Mouse (Mus musculus): Measurements from ENCODE around the gene Cdk5rap3. TPM values are rescaled to one million over a fixed set of nuclear protein-coding genes. Genes with fewer than 3 reads are reported as not detected.

Gene Cdk5rap3
- 10 to 100 TPM; 41.2 to 60.8 TPM for total RNA-seq (2023)

DNA sequence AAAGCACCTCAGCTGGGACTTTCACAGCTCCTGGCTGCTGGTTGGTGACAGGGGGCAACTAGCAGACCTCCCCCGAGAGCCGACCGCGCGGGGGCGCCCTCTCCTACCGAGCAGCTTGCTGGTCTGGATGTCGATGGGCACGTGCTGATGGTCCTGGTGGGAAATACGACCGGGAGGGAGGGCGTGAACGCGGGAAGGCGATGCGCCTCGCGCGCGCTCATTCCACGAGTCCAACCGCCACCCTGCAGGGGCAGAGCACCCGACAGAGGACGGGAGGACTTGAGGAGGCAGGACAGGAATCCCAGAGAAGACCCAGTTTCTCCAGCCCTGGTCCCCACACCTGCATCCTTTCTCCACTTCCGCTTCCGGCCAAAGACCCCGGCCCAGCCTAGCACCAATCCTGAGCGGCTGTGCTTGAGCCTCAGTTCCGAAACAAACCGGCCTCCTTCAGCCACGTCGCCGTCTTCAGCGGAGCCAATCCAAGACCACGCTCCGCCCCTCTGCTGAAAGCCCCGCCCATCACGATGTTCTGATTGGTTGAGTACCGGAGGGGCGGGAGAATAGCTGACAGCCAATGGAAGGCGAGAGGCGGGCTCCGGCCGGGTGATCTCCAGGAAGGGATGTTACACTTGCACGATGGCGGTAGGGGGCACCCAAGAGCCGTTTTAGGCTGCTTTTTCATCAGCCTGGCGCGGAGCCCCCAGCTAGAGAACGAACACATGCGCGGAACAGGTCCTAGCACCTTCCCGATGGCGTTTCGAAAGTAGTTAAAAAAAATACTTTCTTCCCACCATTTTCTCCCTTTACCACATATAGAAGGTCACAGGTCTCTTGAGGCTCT lies at the start of gene Cdk5rap3:
Gene Cdk5rap3, minus strand, starts transcription at position 453 of the 841 bp plus-strand sequence.

DNA sequence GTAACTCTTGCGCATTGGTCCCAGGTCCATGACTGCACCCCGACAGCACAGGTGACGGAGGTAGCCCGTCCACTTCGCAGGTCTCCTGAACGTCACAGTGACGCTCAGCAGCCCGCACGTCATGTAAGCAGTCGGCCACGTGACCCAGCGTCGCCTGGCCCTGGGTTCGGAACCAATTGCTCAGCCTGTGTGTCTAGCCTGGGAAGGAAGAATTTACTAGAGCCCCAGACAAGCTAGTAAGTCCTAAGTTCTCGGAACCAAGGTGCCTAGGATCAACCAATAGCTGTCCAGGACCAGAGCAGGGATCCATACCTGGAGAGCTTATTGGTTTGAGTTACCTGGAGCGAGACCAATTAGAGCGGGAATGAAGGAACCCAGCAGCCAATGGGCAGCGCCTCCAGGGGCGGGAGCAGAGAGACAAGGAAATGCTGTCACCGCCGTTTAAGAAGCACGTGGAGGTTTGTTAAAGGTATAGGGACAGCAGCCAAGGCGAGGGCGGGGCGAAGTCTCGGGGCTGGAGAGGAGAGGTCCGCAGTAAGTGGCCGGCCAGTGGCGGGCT lies 27.5 kb upstream of the Cdk5rap3 start, which contains the start of gene Pnpo:
Gene Pnpo, minus strand, starts transcription at position 241 of the 559 bp plus-strand sequence.

DNA sequence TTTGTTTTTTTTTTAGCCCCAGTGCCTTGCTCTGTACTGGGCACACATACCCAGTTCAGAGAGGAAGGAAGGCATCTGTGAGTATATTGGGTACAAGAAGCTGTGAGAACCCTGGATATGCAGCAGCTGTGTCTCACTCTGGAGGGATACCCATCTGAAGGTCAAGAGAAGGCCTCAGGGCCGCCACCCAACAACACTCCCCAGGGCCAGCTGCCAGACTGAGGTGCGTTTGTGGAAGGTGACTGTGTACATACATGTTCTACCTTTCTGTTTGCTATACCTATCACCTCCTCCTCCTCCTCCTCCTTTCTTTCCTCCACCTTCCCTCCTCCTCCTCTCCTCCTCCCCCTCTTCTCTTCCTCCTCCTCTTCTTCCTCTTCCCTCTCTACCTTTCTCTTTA lies 11.8 kb upstream of the Cdk5rap3 start, which contains the start of gene Prr15l:
Gene Prr15l, plus strand, starts transcription at position 17 of the 400 bp plus-strand sequence.

Other genes starting within 250 kb of the Cdk5rap3 start
- 10 to 100 TPM; 71.1 to 80.8 TPM for gene Snx11, start 138.9 kb downstream of the Cdk5rap3 start, total RNA-seq (2023)
- 10 to 100 TPM; 68.3 to 76.4 TPM for gene Cbx1, start 127.4 kb downstream of the Cdk5rap3 start, total RNA-seq (2023)
- gene Nfe2l1, start 86.5 kb downstream of the Cdk5rap3 start, total RNA-seq (2023): 10 to 100 TPM; 88.8 to 92.0 TPM
- not detected for gene Copz2, start 66.6 kb downstream of the Cdk5rap3 start, total RNA-seq (2023)
- gene Prr15l, start 11.6 kb upstream of the Cdk5rap3 start, total RNA-seq (2023): not detected
- 10 to 100 TPM; 23.5 to 25.4 TPM for gene Pnpo, start 27.5 kb upstream of the Cdk5rap3 start, total RNA-seq (2023)
- 10 to 100 TPM; 45.7 to 47.3 TPM for gene Sp2, start 66.5 kb upstream of the Cdk5rap3 start, total RNA-seq (2023)
- not detected for gene Sp6, start 96.9 kb upstream of the Cdk5rap3 start, total RNA-seq (2023)
- 1 to 10 TPM; 7.1 to 9.1 TPM for gene Scrn2, start 113.4 kb upstream of the Cdk5rap3 start, total RNA-seq (2023)
- not detected for gene Lrrc46, start 124.9 kb upstream of the Cdk5rap3 start, total RNA-seq (2023)
- 10 to 100 TPM; 43.3 to 50.2 TPM for gene Mrpl10, start 125.1 kb upstream of the Cdk5rap3 start, total RNA-seq (2023)
- 10 to 100 TPM; 37.3 to 45.2 TPM for gene Osbpl7, start 134.1 kb upstream of the Cdk5rap3 start, total RNA-seq (2023)
- 1 to 10 TPM; 3.0 to 3.1 TPM for gene Tbx21, start 198.8 kb upstream of the Cdk5rap3 start, total RNA-seq (2023)
- gene Tbkbp1, start 235.0 kb upstream of the Cdk5rap3 start, total RNA-seq (2023): under 1 TPM; 0.42 to 0.90 TPM